Mouse (Mus musculus) forebrain, embryonic 11.5 days (tissue): ENCODE measurements at regions not wholly inside any gene's neighbourhood (a gene's known extent, or its start where the extent isn't known, plus 50 kb on each side); places are given as distances from the start of the nearest gene placed in this dataset.

ENCODE experiments used
- ATAC-seq: fragments of 200-750 bp; cut with Nextera tagmentation; replicated peaks from 2 replicates; pipeline ENCODE4 v1.8.0; 2017; ENCODE audit warnings: moderate TSS enrichment; ENCODE audit not compliant: low FRiP score
- DNase-seq: peaks from one replicate; pipeline ENCODE4 v3.0.0-alpha.2; 2017; ENCODE audit warnings: low spot score
- H3K27ac ChIP-seq: fragments of 300-500 bp; sonication (generic); 2 replicates; pipeline ENCODE4 v1.5.1; 2014; ENCODE audit warnings: low read depth, low read length
- H3K27me3 ChIP-seq: fragments of 300-500 bp; sonication (generic); 2 replicates; pipeline ENCODE4 v1.6.1; 2014; ENCODE audit warnings: mild to moderate bottlenecking, low read length, mixed read lengths; ENCODE audit not compliant: control insufficient read depth, insufficient read depth
- H3K36me3 ChIP-seq: fragments of 300-500 bp; sonication (generic); 2 replicates; pipeline ENCODE4 v1.6.1; 2014; ENCODE audit warnings: mild to moderate bottlenecking, low read length, moderate library complexity, mixed read lengths; ENCODE audit not compliant: control insufficient read depth, insufficient read depth
- H3K4me1 ChIP-seq: fragments of 300-500 bp; sonication (generic); replicated peaks from 2 replicates; pipeline ENCODE4 v1.6.1; 2014; ENCODE audit warnings: low read length, mixed read lengths; ENCODE audit not compliant: control insufficient read depth, insufficient read depth
- H3K4me2 ChIP-seq: fragments of 300-500 bp; sonication (generic); 2 replicates; pipeline ENCODE4 v1.6.1; 2014; ENCODE audit warnings: low read depth, mild to moderate bottlenecking, low read length, moderate library complexity, mixed read lengths; ENCODE audit not compliant: severe bottlenecking
- H3K4me3 ChIP-seq: fragments of 300-500 bp; sonication (generic); 2 replicates; pipeline ENCODE4 v1.5.1; 2014; ENCODE audit warnings: low read depth, low read length
- H3K9ac ChIP-seq: fragments of 300-500 bp; sonication (generic); 2 replicates; pipeline ENCODE4 v1.6.1; 2014; ENCODE audit warnings: low read length
- H3K9me3 ChIP-seq: fragments of 300-500 bp; sonication (generic); 2 replicates; pipeline ENCODE4 v1.6.1; 2016; ENCODE audit warnings: low read length, mixed read lengths; ENCODE audit not compliant: control insufficient read depth
- WGBS: fragments of 180-500 bp; shearing (Covaris S2); extraction: QIAGEN DNeasy Blood & Tissue Kit; methylation state at CpG from one replicate; pipeline ENCODE4 v1.1.7; 2014; 5-methylcytosine and 5-hydroxymethylcytosine counted together

- no peak overlapping the region for H3K4me3 ChIP-seq
- no peak overlapping the region for H3K9ac ChIP-seq
- WGBS, result 75% methylated on average over 17 of the region's 17 CpGs
- no peaks in the 10 kb centered on the region for H3K9me3 ChIP-seq
- no peak overlapping the region for H3K27ac ChIP-seq
- no peak for ATAC-seq
- no peak overlapping the region for H3K4me2 ChIP-seq
- no peak for DNase-seq
- H3K36me3 ChIP-seq, result no peaks in the 10 kb centered on the region
- peaks cover 26% of the 10 kb centered on the region for H3K4me1 ChIP-seq
- H3K27me3 ChIP-seq, result peaks cover 4% of the 10 kb centered on the region; the same call in 1 of the 2 replicates
Measured at GRCm38 (mm10) chr14:79878285-79879019, 105.4 kb upstream of the Olfm4 start.

DNA sequence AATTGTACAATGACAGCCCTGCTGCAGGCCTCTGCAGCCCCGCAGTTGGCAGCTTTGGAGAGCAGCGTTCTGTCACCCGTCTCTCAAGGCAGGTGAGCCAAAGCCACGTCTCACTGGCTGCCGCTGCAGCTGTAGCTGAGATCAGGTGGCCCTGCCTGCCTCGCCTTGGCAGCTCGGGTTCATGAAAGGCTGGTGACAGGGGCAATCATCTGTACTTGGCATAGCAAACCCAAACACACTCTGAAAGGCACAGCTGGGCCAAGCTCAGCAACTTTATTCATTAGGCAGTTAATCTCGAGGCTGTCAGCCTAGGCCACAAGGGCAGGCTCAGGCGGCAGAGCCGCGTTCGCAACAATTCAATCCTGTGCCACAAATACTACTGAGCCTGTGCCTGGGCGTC, 102.0 kb upstream of the Pcdh8 start:
- Histone ChIP-seq H3K9ac (no peak overlapping the region), H3K36me3 (no peaks in the 10 kb centered on the region), H3K4me2 (no peak overlapping the region), H3K4me1 (peaks cover 4% of the 10 kb centered on the region), H3K4me3 (no peak overlapping the region), H3K9me3 (no peaks in the 10 kb centered on the region), H3K27me3 (peaks cover 2% of the 10 kb centered on the region; the same call in 1 of the 2 replicates), H3K27ac (no peak overlapping the region)
- 43% methylated on average over 13 of the region's 13 CpGs for WGBS
- ATAC-seq (no peak), DNase-seq (no peak)

- ATAC-seq (peak; percentile 48), DNase-seq (no peak)
- Histone ChIP-seq H3K4me1 (peaks cover 4% of the 10 kb centered on the region; the same call in 1 of the 2 replicates), H3K27me3 (no peaks in the 10 kb centered on the region; the same call in 1 of the 2 replicates), H3K9ac (no peak overlapping the region), H3K9me3 (no peaks in the 10 kb centered on the region), H3K4me2 (no peak overlapping the region), H3K36me3 (no peaks in the 10 kb centered on the region), H3K4me3 (no peak overlapping the region), H3K27ac (no peak overlapping the region)
- WGBS, result 16% methylated on average over 1 of the region's 1 CpGs
Measured at GRCm38 (mm10) chr14:79872430-79872829, 101.3 kb upstream of the Pcdh8 start.

DNA sequence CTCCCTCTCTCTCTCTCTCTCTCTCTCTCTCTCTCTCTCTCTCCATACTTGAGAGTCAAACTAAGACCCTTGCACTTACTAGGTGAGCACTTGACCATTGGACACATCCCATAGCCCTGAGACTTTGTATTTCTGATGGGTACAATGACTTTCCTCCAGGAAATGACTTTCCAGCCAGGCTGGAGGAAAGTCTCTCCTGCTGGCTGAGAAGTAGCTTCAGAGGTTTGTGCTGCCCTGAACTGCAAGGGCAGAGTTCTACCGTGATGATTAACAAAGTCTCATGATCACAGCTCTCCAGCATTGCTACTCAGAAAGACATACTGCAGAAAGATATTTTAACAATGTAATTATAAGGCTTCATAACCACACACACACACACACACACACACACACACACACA, 98.2 kb upstream of the Pcdh8 start:
- WGBS, result 68% methylated on average over 1 of the region's 1 CpGs

GRCm38 (mm10) chr14:79856245-79856644, 85.1 kb upstream of the Pcdh8 start:
- H3K9ac ChIP-seq, result no peak overlapping the region
- WGBS, result 87% methylated on average over 7 of the region's 7 CpGs
- no peak for ATAC-seq
- no peaks in the 10 kb centered on the region for H3K36me3 ChIP-seq
- no peak overlapping the region for H3K27ac ChIP-seq
- no peaks in the 10 kb centered on the region; the same call in 1 of the 2 replicates for H3K4me1 ChIP-seq
- no peak overlapping the region for H3K4me3 ChIP-seq
- no peak for DNase-seq
- no peaks in the 10 kb centered on the region for H3K9me3 ChIP-seq
- no peaks in the 10 kb centered on the region for H3K27me3 ChIP-seq
- no peak overlapping the region for H3K4me2 ChIP-seq

More for the DNA sequence above, 98.2 kb upstream of the Pcdh8 start:
- no peaks in the 10 kb centered on the region for H3K9me3 ChIP-seq
- no peak for ATAC-seq
- H3K4me1 ChIP-seq, result peaks cover 4% of the 10 kb centered on the region; the same call in 1 of the 2 replicates
- no peaks in the 10 kb centered on the region for H3K36me3 ChIP-seq
- H3K4me3 ChIP-seq, result no peak overlapping the region
- no peaks in the 10 kb centered on the region for H3K27me3 ChIP-seq
- H3K9ac ChIP-seq, result no peak overlapping the region
- H3K4me2 ChIP-seq, result no peak overlapping the region
- no peak overlapping the region for H3K27ac ChIP-seq
- DNase-seq, result no peak

DNA sequence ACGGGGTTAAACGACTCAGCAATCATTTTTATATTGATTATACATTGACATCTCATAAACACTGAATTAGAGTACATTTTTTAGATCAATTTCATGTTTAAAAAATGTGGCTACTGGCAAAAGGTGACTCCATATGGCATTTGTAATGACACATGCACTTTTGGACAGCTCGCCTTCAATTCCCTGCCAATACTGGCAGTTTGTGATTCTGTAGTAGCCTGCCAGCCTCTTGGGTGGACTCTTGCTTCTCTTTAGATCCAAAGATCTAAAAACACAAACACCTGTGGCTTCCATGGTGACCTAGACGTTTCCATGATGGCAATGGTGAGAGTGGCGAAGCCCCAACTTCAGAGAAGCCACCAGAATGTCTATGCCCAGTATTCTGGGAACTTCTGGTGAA, 83.1 kb upstream of the Pcdh8 start:
- H3K27me3 ChIP-seq, result no peaks in the 10 kb centered on the region
- no peak overlapping the region for H3K4me2 ChIP-seq
- no peak overlapping the region for H3K27ac ChIP-seq
- DNase-seq (no peak), ATAC-seq (no peak)
- peaks cover 10% of the 10 kb centered on the region for H3K4me1 ChIP-seq
- H3K4me3 ChIP-seq, result no peak overlapping the region
- H3K36me3 ChIP-seq, result no peaks in the 10 kb centered on the region
- 88% methylated on average over 5 of the region's 5 CpGs for WGBS
- no peaks in the 10 kb centered on the region for H3K9me3 ChIP-seq
- no peak overlapping the region for H3K9ac ChIP-seq

GRCm38 (mm10) chr14:79852683-79853082, 81.6 kb upstream of the Pcdh8 start:
- H3K27ac ChIP-seq, result no peak overlapping the region
- no peak overlapping the region for H3K4me2 ChIP-seq
- H3K9me3 ChIP-seq, result no peaks in the 10 kb centered on the region
- H3K36me3 ChIP-seq, result no peaks in the 10 kb centered on the region
- H3K4me3 ChIP-seq, result no peak overlapping the region
- ATAC-seq (no peak), DNase-seq (no peak)
- no peaks in the 10 kb centered on the region for H3K27me3 ChIP-seq
- peaks cover 10% of the 10 kb centered on the region for H3K4me1 ChIP-seq
- no peak overlapping the region for H3K9ac ChIP-seq
- 83% methylated on average over 10 of the region's 10 CpGs for WGBS

DNA sequence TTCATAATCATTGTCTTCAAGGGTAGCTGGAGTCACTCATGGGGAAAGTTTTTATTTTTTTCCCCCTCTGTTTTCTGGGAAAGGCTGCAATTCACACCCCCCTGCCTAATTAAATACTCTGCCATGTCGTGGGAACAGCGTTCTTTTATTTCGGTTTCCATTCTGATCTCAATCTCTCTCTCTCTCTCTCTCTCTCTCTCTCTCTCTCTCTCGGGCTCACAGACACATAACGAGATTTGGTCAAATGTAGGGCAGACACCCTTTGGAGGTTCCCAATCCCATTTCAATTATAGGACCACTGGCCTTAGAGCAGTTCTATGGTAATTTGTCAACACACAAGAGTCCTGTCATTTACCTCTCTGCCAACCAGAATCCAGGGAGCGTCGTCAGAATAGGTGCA, 80.7 kb upstream of the Pcdh8 start:
- no peak overlapping the region for H3K9ac ChIP-seq
- H3K27me3 ChIP-seq, result no peaks in the 10 kb centered on the region
- ATAC-seq (peak; percentile 54), DNase-seq (no peak)
- no peaks in the 10 kb centered on the region for H3K9me3 ChIP-seq
- peaks cover 10% of the 10 kb centered on the region for H3K4me1 ChIP-seq
- H3K36me3 ChIP-seq, result no peaks in the 10 kb centered on the region
- H3K4me3 ChIP-seq, result no peak overlapping the region
- H3K27ac ChIP-seq, result no peak overlapping the region
- no peak overlapping the region for H3K4me2 ChIP-seq
- WGBS, result 47% methylated on average over 7 of the region's 7 CpGs

GRCm38 (mm10) chr14:79851231-79851630, 80.1 kb upstream of the Pcdh8 start:
- no peaks in the 10 kb centered on the region for H3K36me3 ChIP-seq
- ATAC-seq, result peak; percentile 47; the same call in 1 of the 2 replicates
- no peak for DNase-seq
- no peak overlapping the region for H3K4me2 ChIP-seq
- no peak overlapping the region for H3K4me3 ChIP-seq
- no peak overlapping the region for H3K27ac ChIP-seq
- H3K4me1 ChIP-seq, result peaks cover 10% of the 10 kb centered on the region
- no peaks in the 10 kb centered on the region for H3K9me3 ChIP-seq
- WGBS, result 66% methylated on average over 10 of the region's 10 CpGs
- H3K27me3 ChIP-seq, result no peaks in the 10 kb centered on the region
- no peak overlapping the region for H3K9ac ChIP-seq
